Mouse (Mus musculus) CH12.LX (cell line): ENCODE data around the gene Cabp2. TPM values are rescaled to one million over a fixed set of nuclear protein-coding genes. Genes with fewer than 3 reads are reported as not detected.
"Not testable (repeated sequence)": the region's sequence is repeated elsewhere in the genome, so short reads cannot be mapped to it uniquely, and the experiment has no call there.

Experiments used
- DNase-seq: peaks from one replicate; pipeline ENCODE4 v3.0.0-alpha.2; 2013; ENCODE audit errors: extremely low read depth
- H3K27ac ChIP-seq: 2 replicates; pipeline ENCODE4 v1.5.1; 2012; ENCODE audit warnings: low read depth, mild to moderate bottlenecking, control low read depth, moderate library complexity; ENCODE audit not compliant: insufficient read depth
- H3K27me3 ChIP-seq: replicated peaks from 2 replicates; pipeline ENCODE3; 2012; ENCODE audit warnings: inconsistent platforms
- H3K36me3 ChIP-seq, 2 experiments: replicated peaks in 1 of 2; 2 replicates each; pipeline versions ENCODE3 to v1.6.1; 2012; ENCODE audit warnings: inconsistent platforms in 1 of 2, low read length in 1 of 2, mild to moderate bottlenecking in 1 of 2, mixed read lengths in 1 of 2, moderate library complexity in 1 of 2; ENCODE audit not compliant: control insufficient read depth in 1 of 2, insufficient read depth in 1 of 2
- H3K4me1 ChIP-seq, 2 experiments: 2 replicates each; pipeline ENCODE4 v1.6.1; 2012; ENCODE audit warnings: inconsistent platforms in 1 of 2, moderate library complexity in 1 of 2; ENCODE audit not compliant: insufficient read depth in 2 of 2, control insufficient read depth in 1 of 2
- H3K4me2 ChIP-seq: 2 replicates; pipeline ENCODE4 v1.6.1; 2012; ENCODE audit warnings: low read depth, mild to moderate bottlenecking, control low read depth; ENCODE audit not compliant: poor library complexity, insufficient read depth, severe bottlenecking
- H3K4me3 ChIP-seq, 3 experiments: fragments of 150-350 bp in 1 of 3; sonication (generic) in 1 of 3; replicated peaks in 1 of 3; 2 replicates each; pipeline versions ENCODE3 to v1.5.1; 2011 to 2012; ENCODE audit warnings: low read depth in 2 of 3, low read length in 2 of 3, mild to moderate bottlenecking in 2 of 3, moderate library complexity in 2 of 3, control low read depth in 1 of 3, improper control_type of control experiment in 1 of 3, inconsistent platforms in 1 of 3, mixed read lengths in 1 of 3; ENCODE audit not compliant: poor library complexity in 1 of 3
- H3K79me2 ChIP-seq: replicated peaks from 2 replicates; pipeline ENCODE4 v1.6.1; 2012; ENCODE audit warnings: mild to moderate bottlenecking, moderate library complexity; ENCODE audit not compliant: control insufficient read depth, poor library complexity, insufficient read depth, severe bottlenecking; ENCODE audit errors: extremely low read depth
- H3K9ac ChIP-seq: 2 replicates; pipeline ENCODE4 v1.6.1; 2012; ENCODE audit warnings: low read depth, mild to moderate bottlenecking, control low read depth, moderate library complexity; ENCODE audit not compliant: insufficient read depth
- H3K9me3 ChIP-seq: replicated peaks from 2 replicates; pipeline ENCODE3; 2012; ENCODE audit warnings: low read length, inconsistent platforms, mixed read lengths
- BHLHE40 ChIP-seq: IDR thresholded peaks from 2 replicates; pipeline ENCODE4 v1.6.1; 2011; ENCODE audit warnings: mild to moderate bottlenecking, low read depth, low read length, improper control_type of control experiment
- CHD1 ChIP-seq: IDR thresholded peaks from 2 replicates; pipeline ENCODE4 v1.6.1; 2012; ENCODE audit warnings: low read depth, low read length, improper control_type of control experiment, inconsistent platforms
- CHD2 ChIP-seq: IDR thresholded peaks from 2 replicates; pipeline ENCODE4 v1.6.1; 2011; ENCODE audit warnings: low read length, improper control_type of control experiment
- CTCF ChIP-seq, 2 experiments: IDR thresholded peaks in 1 of 2; conservative IDR thresholded peaks in 1 of 2; 2 replicates each; pipeline ENCODE4 v1.5.1; 2011 to 2012; ENCODE audit warnings: low read depth in 2 of 2, low read length in 2 of 2, improper control_type of control experiment in 1 of 2, inconsistent platforms in 1 of 2, mild to moderate bottlenecking in 1 of 2, moderate library complexity in 1 of 2
- E2F4 ChIP-seq: IDR thresholded peaks from 2 replicates; pipeline ENCODE4 v1.6.1; 2011; ENCODE audit warnings: low read depth, low read length, improper control_type of control experiment; ENCODE audit not compliant: insufficient replicate concordance
- EP300 ChIP-seq: IDR thresholded peaks from 2 replicates; pipeline ENCODE4 v1.6.1; 2011; ENCODE audit warnings: low read length, improper control_type of control experiment
- ETS1 ChIP-seq: conservative IDR thresholded peaks from 2 replicates; pipeline ENCODE4 v1.6.1; 2012; ENCODE audit warnings: low read depth, mild to moderate bottlenecking, inconsistent platforms, low read length, improper control_type of control experiment, moderate library complexity
- KAT2A ChIP-seq: IDR thresholded peaks from 2 replicates; pipeline ENCODE4 v1.6.1; 2012; ENCODE audit warnings: low read length, improper control_type of control experiment, inconsistent platforms; ENCODE audit not compliant: insufficient replicate concordance
- MAFK ChIP-seq: IDR thresholded peaks from 2 replicates; pipeline ENCODE4 v1.6.1; 2011; ENCODE audit warnings: low read length, improper control_type of control experiment; ENCODE audit not compliant: insufficient replicate concordance
- MAZ ChIP-seq: IDR thresholded peaks from 2 replicates; pipeline ENCODE4 v1.6.1; 2012; ENCODE audit warnings: low read depth, mild to moderate bottlenecking, inconsistent platforms, low read length, improper control_type of control experiment, moderate library complexity
- MXI1 ChIP-seq: IDR thresholded peaks from 2 replicates; pipeline ENCODE4 v1.6.1; 2011; ENCODE audit warnings: mild to moderate bottlenecking, low read depth, low read length, improper control_type of control experiment
- NELFE ChIP-seq: IDR thresholded peaks from 2 replicates; pipeline ENCODE4 v1.6.1; 2011; ENCODE audit warnings: low read depth, low read length, improper control_type of control experiment
- PAX5 ChIP-seq: IDR thresholded peaks from 2 replicates; pipeline ENCODE4 v1.6.1; 2012; ENCODE audit warnings: low read length, inconsistent platforms, mixed read lengths
- POLR2AphosphoS2 ChIP-seq: IDR thresholded peaks from 2 replicates; pipeline ENCODE4 v1.6.1; 2011; ENCODE audit warnings: low read depth, low read length, improper control_type of control experiment
- SIN3A ChIP-seq: IDR thresholded peaks from 2 replicates; pipeline ENCODE4 v1.6.1; 2012; ENCODE audit warnings: low read length, improper control_type of control experiment, inconsistent platforms
- TBP ChIP-seq: conservative IDR thresholded peaks from 2 replicates; pipeline ENCODE4 v1.6.1; 2011; ENCODE audit warnings: low read depth, low read length, improper control_type of control experiment
- TCF12 ChIP-seq: IDR thresholded peaks from 2 replicates; pipeline ENCODE4 v1.6.1; 2014; ENCODE audit warnings: low read depth, mild to moderate bottlenecking, inconsistent platforms, low read length, improper control_type of control experiment
- USF2 ChIP-seq: conservative IDR thresholded peaks from 2 replicates; pipeline ENCODE4 v1.6.1; 2011; ENCODE audit warnings: low read depth, low read length, improper control_type of control experiment
- ZC3H11A ChIP-seq: IDR thresholded peaks from 2 replicates; pipeline ENCODE4 v1.6.1; 2012; ENCODE audit warnings: low read depth, mild to moderate bottlenecking, inconsistent platforms, low read length, improper control_type of control experiment
- ZKSCAN1 ChIP-seq: IDR thresholded peaks from 2 replicates; pipeline ENCODE4 v1.6.1; 2012; ENCODE audit warnings: low read depth, inconsistent platforms, low read length, improper control_type of control experiment, borderline replicate concordance
- dilution Hi-C: fragments of 300-500 bp; cut with MboI; formaldehyde crosslinking; loops from 2 replicates; pipeline ENCODE4 v1.14.3; 2020; ENCODE audit warnings: low sequenced_read_pairs; ENCODE audit not compliant: extremely low pct_unique_long_range_greater_than_20kb, extremely low pct_ligation_motif_present
- in situ Hi-C: fragments of 300-500 bp; cut with MboI; formaldehyde crosslinking; loops from 3 replicates; pipeline ENCODE4 v1.14.3; 2019; ENCODE audit warnings: low sequenced_read_pairs, low pct_ligation_motif_present, low pct_unique_long_range_greater_than_20kb, mixed read lengths
- polyA plus RNA-seq: library from polyadenylated mRNA; unstranded; fragments of >175 nt; gene quantifications from 2 replicates; pipeline ENCODE4 v1.2.1, GENCODE M21; 2012; ENCODE audit warnings: low read depth; ENCODE audit not compliant: insufficient read length
- total RNA-seq, 2 experiments: library from RNA; depleted of rRNA; stranded (reverse); fragments of 300-350 nt in 1 of 2; fragments of >200 nt in 1 of 2; gene quantifications; 2 replicates each; pipeline ENCODE4 v1.2.3; 2012 to 2014

The Cabp2 gene
- total and polyA plus RNA-seq, 3 experiments = not detected

DNA sequence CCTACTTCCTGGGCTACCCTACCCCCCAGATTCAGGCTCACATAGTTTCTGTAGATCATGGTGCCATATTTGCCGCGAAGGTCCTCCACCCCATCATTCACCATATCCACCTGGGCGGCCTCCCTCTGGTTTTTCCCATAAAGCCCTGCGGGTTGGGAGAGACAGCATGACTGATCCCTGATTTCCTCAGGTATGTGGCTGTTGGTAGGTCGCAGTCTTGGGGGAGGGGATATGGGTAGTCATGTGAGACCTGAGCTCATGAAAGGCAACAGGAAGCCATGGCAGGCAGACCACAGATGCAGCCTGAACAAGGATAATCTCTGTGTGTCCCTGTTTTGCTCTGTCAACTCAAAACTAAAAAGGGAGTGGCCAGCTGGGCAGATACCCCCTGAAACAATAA is 40.4 kb upstream of the Cabp2 start:
- dilution Hi-C loops, in situ Hi-C loops, H3K4me2 ChIP-seq: not testable (repeated sequence)

DNA sequence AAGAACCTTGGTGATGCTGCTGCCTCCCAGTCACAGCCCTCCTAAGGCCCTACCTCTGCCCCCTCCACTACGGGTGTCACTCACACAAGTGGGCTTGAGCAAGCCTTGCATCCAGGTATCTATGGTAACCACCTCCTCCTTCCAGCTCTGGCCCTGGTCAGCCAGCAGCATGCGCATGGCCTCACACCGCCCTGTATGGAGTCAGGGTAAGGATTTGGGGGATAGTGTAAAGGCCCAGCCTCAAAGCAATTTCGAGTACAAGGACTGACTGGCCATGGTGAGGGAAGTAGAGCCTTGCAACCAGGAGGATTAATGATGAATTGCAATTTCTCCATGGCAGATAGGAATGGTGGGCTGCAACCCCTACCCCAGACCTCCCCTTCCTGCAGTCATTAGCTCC is 39.9 kb upstream of the Cabp2 start:
- H3K27ac ChIP-seq, H3K4me3 ChIP-seq, H3K9ac ChIP-seq, in situ Hi-C loops, H3K79me2 ChIP-seq, DNase-seq, dilution Hi-C loops, H3K36me3 ChIP-seq, H3K27me3 ChIP-seq, H3K4me2 ChIP-seq: not testable (repeated sequence)
- Histone ChIP-seq H3K4me1 (peaks cover 3 to 14% of the 10 kb centered on the region in 2 experiments; a peak in 3 of 4 replicates), H3K9me3 (peaks cover 16% of the 10 kb centered on the region)

More for the DNA sequence above, 40.4 kb upstream of the Cabp2 start:
- H3K4me3 ChIP-seq, H3K79me2 ChIP-seq, H3K36me3 ChIP-seq, H3K27me3 ChIP-seq, H3K9ac ChIP-seq, H3K27ac ChIP-seq, DNase-seq: not testable (repeated sequence)
- Histone ChIP-seq H3K4me1 (peaks cover 2 to 15% of the 10 kb centered on the region in 2 experiments; a peak in 3 of 4 replicates), H3K9me3 (peaks cover 16% of the 10 kb centered on the region)

DNA sequence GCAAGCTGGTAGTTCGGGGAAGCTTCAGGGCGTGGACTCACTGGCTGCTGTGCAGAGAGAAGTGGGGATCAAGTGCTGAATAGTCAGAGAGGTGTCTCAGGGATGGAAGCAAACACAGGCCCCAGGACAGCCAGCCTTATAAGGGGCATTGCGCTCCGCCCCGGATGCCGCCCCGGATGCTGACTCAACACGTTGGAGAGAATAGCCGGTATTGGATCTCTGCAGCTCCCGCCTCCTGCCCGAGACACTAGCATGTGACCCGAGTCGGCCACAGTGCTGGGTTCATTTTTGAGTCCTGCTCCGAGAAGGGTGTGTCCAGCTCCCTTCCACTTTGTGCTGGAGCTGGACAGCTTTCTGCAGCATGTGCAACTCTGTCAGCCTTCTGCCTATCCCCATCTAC is 39.3 kb upstream of the Cabp2 start:
- Histone ChIP-seq H3K9ac (no peak overlapping the region), H3K4me3 (no peak overlapping the region), H3K4me2 (no peak overlapping the region), H3K4me1 (peaks cover 5 to 20% of the 10 kb centered on the region in 2 experiments; a peak in 3 of 4 replicates), H3K27me3 (no peaks in the 10 kb centered on the region), H3K36me3 (no peaks in the 10 kb centered on the region), H3K9me3 (peaks cover 16% of the 10 kb centered on the region), H3K27ac (no peak overlapping the region), H3K79me2 (peaks cover 4% of the 10 kb centered on the region; the same call in 1 of the 2 replicates)
- DNase-seq = no peak
- TF ChIP-seq TCF12 = no peak
- no peak for TF ChIP-seq MXI1
- no peak for TF ChIP-seq SIN3A
- TF ChIP-seq CHD1 = no peak
- no peak for TF ChIP-seq BHLHE40
- no peak for TF ChIP-seq E2F4
- no peak for TF ChIP-seq ETS1
- TF ChIP-seq PAX5 = no peak
- no peak for TF ChIP-seq CTCF (conservative IDR thresholded peaks at IDR 0.05 in 1 of 2, IDR thresholded peaks at IDR 0.05 in 1 of 2; ENCODE audit: low read depth in 2 of 2, low read length in 2 of 2)
- TF ChIP-seq CHD2 = no peak
- no peak for TF ChIP-seq ZC3H11A
- no peak for TF ChIP-seq MAZ
- TF ChIP-seq MAFK = no peak
- TF ChIP-seq NELFE = no peak
- TF ChIP-seq ZKSCAN1 = no peak
- no peak for TF ChIP-seq EP300
- no peak for TF ChIP-seq KAT2A
- no peak for TF ChIP-seq USF2
- no peak for TF ChIP-seq POLR2AphosphoS2
- TF ChIP-seq TBP = no peak
- dilution Hi-C loops = no loop called here
- in situ Hi-C loops = no loop called here

DNA sequence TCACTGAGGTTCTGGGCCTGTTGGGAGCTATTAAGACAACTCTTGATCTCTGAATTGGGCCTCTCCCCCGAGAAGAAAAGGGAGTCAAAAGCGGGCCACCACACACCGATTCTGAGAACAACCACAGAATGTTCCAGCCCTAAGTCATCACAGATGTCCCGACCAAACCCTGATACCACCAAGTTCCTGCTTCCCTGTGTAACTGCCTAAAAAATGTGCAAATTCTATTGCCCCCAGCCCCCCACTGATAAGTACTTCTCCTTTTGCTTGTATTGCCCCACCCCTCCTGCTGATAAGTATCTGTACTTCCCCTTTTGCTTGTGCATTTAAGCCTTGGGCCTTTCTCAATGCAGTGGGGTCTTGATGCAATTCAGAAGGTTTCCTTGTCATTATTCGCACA is 37.3 kb upstream of the Cabp2 start:
- Histone ChIP-seq H3K9me3 (peaks cover 16% of the 10 kb centered on the region), H3K4me1 (peaks cover 8 to 18% of the 10 kb centered on the region in 2 experiments; a peak in 3 of 4 replicates)
- dilution Hi-C loops, H3K9ac ChIP-seq, H3K27me3 ChIP-seq, H3K36me3 ChIP-seq, DNase-seq, H3K4me2 ChIP-seq, in situ Hi-C loops, H3K4me3 ChIP-seq, H3K79me2 ChIP-seq, H3K27ac ChIP-seq: not testable (repeated sequence)
